Mouse (Mus musculus): ENCODE measurements around the gene Kctd21.

- no peak for TF ChIP-seq CTCF (conservative IDR thresholded peaks at IDR 0.05; ENCODE audit: low read length)
- no peak for TF ChIP-seq NANOG (IDR thresholded peaks at IDR 0.05; ENCODE audit: borderline replicate concordance, low read length)
- TF ChIP-seq POU5F1 (IDR thresholded peaks at IDR 0.05; ENCODE audit: borderline replicate concordance, low read length): no peak
Measured at GRCm38 (mm10) chr7:97344655-97345054, 12.5 kb downstream of the Kctd21 start.
